Mouse (Mus musculus) olfactory bulb, adult 2 months (tissue): ENCODE measurements around the gene Ndufa7.

Experiments
- CTCF ChIP-seq: fragments of 200-500 bp; IDR thresholded peaks from 2 replicates; pipeline ENCODE4 v1.5.1; 2012; ENCODE audit warnings: low read depth, mild to moderate bottlenecking, low read length, moderate library complexity; ENCODE audit not compliant: insufficient read depth
- POLR2A ChIP-seq: fragments of 200-500 bp; IDR thresholded peaks from 2 replicates; pipeline ENCODE4 v1.6.1; 2012; ENCODE audit warnings: mild to moderate bottlenecking, low read depth, low read length, moderate library complexity; ENCODE audit not compliant: insufficient read depth

- TF ChIP-seq CTCF (no peak), POLR2A (no peak)
Observed at GRCm38 (mm10) chr17:33798306-33798705, 26.1 kb upstream of the Ndufa7 start.
